Mouse (Mus musculus): ENCODE data around the gene Plekhs1. TPM values are rescaled to one million over a fixed set of nuclear protein-coding genes. Genes with fewer than 3 reads are reported as not detected.

Gene Plekhs1
- total RNA-seq (2021): under 1 TPM; 0.62 to 0.65 TPM

- no peak for DNase-seq
Measured at GRCm38 (mm10) chr19:56461522-56462101, at the start of gene Plekhs1. TSS of gene Plekhs1 (plus strand) at chr19:56461640.

- no peak for DNase-seq
Measured at GRCm38 (mm10) chr19:56418404-56418803, 43.0 kb upstream of the Plekhs1 start.

GRCm38 (mm10) chr19:56419452-56419851, 42.0 kb upstream of the Plekhs1 start:
- DNase-seq: no peak

GRCm38 (mm10) chr19:56420345-56420744, 41.1 kb upstream of the Plekhs1 start:
- DNase-seq: no peak

DNA sequence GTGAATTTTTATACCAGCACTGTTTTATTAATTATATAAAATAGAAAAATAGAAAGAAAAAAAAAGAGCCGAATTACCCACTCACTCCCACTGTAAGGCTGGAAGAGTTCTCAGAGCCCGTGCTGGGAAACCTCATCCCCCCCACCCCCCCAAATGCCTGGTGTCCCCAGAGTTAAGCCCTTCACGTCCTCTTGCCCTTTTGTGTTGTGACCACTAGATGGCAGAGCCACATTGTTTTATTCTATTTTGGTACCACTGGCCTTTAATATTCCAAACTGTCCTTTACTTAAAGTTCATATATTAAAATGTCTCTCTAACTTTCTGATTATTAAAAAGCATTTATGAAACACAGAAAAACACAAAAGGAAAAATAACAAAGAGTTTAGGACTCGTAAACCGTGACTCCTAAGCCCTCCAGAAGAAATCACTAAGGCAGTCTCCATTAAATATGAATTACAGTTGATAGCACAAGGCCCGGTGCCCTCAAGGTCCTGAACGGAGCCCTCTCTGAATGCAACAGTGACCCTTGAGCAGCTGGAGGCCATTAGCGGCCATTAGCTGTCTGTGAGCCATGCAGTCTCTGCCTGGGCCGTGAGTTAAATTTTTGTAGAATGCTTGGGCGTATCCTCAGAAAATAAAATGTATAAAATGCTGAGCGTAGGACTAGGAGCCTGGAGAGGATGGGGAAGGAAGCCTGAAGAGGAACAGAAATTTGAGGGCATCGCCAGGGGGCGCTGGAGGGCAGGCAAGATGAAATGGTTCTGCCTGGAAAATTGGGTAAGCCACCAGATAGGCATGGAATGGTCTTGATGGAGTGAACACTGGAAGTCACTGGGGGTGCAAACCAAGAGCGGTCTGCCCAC, 38.7 kb upstream of the Plekhs1 start:
- peak; percentile 93 for DNase-seq

GRCm38 (mm10) chr19:56423370-56423769, 38.1 kb upstream of the Plekhs1 start:
- no peak for DNase-seq

GRCm38 (mm10) chr19:56424606-56425395, 36.6 kb upstream of the Plekhs1 start:
- DNase-seq: no peak

GRCm38 (mm10) chr19:56425492-56425891, 35.9 kb upstream of the Plekhs1 start:
- peak; percentile 65 for DNase-seq

GRCm38 (mm10) chr19:56430369-56430768, 31.1 kb upstream of the Plekhs1 start:
- DNase-seq: no peak

DNA sequence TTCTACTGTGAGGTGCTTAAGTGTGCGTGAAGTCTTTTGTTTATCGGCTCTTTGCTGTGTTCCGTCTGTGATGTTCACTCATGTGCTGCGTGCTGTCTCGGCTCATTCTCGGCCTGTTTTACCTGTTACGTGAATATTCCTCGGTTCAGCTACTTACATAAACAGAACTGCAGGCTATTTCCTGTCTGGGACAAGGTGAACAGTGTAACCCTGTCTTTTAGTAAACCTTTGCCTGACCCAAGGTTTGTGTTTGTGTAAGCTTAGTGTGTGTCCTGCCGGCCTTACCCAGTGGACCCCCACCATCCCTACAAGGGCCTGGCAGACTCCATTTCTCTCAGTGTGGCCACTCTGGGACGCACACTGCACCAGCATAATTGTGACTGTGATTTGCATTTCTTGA, 28.7 kb upstream of the Plekhs1 start:
- no peak for DNase-seq

- no peak for DNase-seq
Measured at GRCm38 (mm10) chr19:56433581-56433980, 27.9 kb upstream of the Plekhs1 start.

- DNase-seq: no peak
Measured at GRCm38 (mm10) chr19:56436380-56436779, 25.1 kb upstream of the Plekhs1 start.

GRCm38 (mm10) chr19:56438357-56439071, 22.9 kb upstream of the Plekhs1 start:
- peak; percentile 48 for DNase-seq

DNA sequence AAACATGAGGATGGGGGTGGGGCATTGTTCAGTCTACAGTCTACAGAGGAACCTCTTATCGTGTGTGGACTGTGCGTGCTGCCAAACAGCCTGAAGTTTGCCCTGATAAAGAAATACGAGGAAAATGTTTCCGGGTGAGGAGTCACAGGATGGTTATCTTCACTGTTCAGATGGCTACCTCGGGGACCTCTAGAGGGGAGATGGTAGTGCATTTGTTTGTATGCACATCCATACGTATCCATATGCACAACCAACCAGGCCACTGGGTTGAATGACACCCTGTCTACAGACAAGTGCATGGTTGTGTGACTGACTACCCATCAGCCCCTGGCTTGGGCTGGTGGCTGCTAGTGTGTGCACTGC, 22.4 kb upstream of the Plekhs1 start:
- no peak for DNase-seq

GRCm38 (mm10) chr19:56443445-56443844, 18.0 kb upstream of the Plekhs1 start:
- no peak for DNase-seq

GRCm38 (mm10) chr19:56448784-56449183, 12.7 kb upstream of the Plekhs1 start:
- DNase-seq: no peak

- no peak for DNase-seq
Measured at GRCm38 (mm10) chr19:56449537-56449936, 11.9 kb upstream of the Plekhs1 start.

DNA sequence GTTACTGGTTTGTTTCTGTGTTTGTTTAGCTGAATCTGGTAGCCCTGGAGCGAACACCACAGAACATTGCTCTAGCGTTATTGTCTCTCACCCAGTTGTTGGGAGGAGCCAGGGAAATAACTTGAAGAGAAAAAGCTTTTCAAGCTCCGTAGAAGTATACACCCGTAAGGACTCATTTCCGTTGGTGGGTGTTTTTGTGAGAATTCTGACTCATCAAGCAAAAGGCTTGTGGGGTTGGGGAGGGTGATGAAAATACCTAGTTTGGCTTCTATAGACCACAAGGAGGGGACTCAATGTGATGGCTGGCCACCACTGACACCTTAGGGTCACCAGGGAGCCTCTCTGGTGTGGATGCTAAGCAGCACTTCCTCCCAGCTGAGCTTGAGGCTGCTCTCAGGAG, 10.5 kb upstream of the Plekhs1 start:
- DNase-seq: no peak

GRCm38 (mm10) chr19:56451867-56452266, 9.6 kb upstream of the Plekhs1 start:
- no peak for DNase-seq

- DNase-seq: no peak
Measured at GRCm38 (mm10) chr19:56452421-56452820, 9.0 kb upstream of the Plekhs1 start.

GRCm38 (mm10) chr19:56454862-56455261, 6.6 kb upstream of the Plekhs1 start:
- no peak for DNase-seq

DNA sequence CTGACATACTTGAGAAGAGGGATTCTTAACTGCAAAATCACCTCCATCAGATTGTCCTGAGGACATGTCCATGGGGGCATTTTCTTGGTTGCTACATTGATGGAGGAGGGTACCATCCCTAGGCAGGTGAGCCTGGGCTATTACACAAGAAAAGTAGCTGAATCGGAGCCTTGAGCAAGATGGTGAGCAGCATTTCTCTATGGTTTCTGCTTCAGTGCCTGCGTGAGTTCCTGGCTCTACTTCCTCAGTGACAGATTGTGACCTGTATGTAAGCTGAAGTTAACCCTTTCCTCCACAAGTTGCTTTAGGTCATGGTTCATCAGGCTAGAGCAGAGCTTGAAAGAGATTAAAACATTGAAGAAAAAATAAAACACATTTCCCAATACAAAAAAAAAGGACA, 6.1 kb upstream of the Plekhs1 start:
- DNase-seq: no peak

- DNase-seq: no peak
Measured at GRCm38 (mm10) chr19:56457569-56457968, 3.9 kb upstream of the Plekhs1 start.

Data from heart, postnatal 4 days (tissue).